Comparison of ENCODE assay signal across 8 mouse cellular contexts in genomic region chr1:183369427-183370014, GRCm38 (mm10). TPM values are rescaled to one million over a fixed set of nuclear protein-coding genes. Genes with fewer than 3 reads are reported as not detected.
A peak's percentile ranks its signal among the peaks of the same experiment; 100 is the strongest.
DNase-seq lines count a peak whose midpoint lies in the region; ATAC-seq lines count a peak whose summit lies in the region.

Gene Mia3 (minus strand): TSS chr1:183369553.

- peak; percentile 86 for DNase-seq in adipocyte (ENCODE audit: low spot score)
- peak; percentile 96 for DNase-seq in embryo, embryonic 10 days (ENCODE audit: low spot score)
- peak; percentile 96 for DNase-seq in gastrocnemius, postnatal 14 days
- DNase-seq in left cerebral cortex, postnatal 10 days (ENCODE audit: extremely low spot score in 1 of 2, low spot score in 2 of 2) = peak; percentile 98
- peak; percentile 97 for DNase-seq in right cerebral cortex, postnatal 25 days
- peak; percentile 93 to 96 for DNase-seq in urinary bladder, postnatal 4 days (ENCODE audit: low spot score in 2 of 2)

- intact Hi-C loops in gastrocnemius, postnatal 14 days (cut with DNase I; ENCODE audit: low total_unique reads) = no loop called here
- intact Hi-C loops in left cerebral cortex, postnatal 10 days (cut with DNase I) = no loop called here

- ATAC-seq in inflammation-experienced regulatory T-cells, adult 6 months = peak; percentile 97
- ATAC-seq in megakaryocyte-erythroid progenitor cell, adult 5-6 weeks (replicated peaks; ENCODE audit: low FRiP score, low TSS enrichment, poor library complexity, severe bottlenecking) = peak; percentile 98

RNA-seq across cellular contexts. Expression of gene Mia3, which starts in this region (rescaled TPM):
- 100 to 1,000 TPM; 101 to 105 TPM for total RNA-seq in gastrocnemius, postnatal 14 days (2021)
- 100 to 1,000 TPM in 1 of 3 experiments, 10 to 100 TPM in 2; 90.7 to 111 (median 99.2) TPM for polyA plus RNA-seq in inflammation-experienced regulatory T-cells, adult 6 months (2017; shearing (Covaris generic))
- total RNA-seq in left cerebral cortex, postnatal 10 days (2021) = 100 to 1,000 TPM; 279 to 289 TPM
- total RNA-seq in megakaryocyte-erythroid progenitor cell, adult 5-6 weeks (2014; fragmentation: Nextera tagmentation) = 43.2 and 49.3 TPM in 2 replicates
- 34.0 and 49.9 TPM in 2 replicates for total RNA-seq in megakaryocyte-erythroid progenitor cell, adult 5-6 weeks (2017)

Comparison
In these comparisons a context has a peak if more than half of its experiments do, and no peak if none do; other contexts are left out.
1. Peak in every context shown above with its lines: DNase-seq and ATAC-seq.